Comparison of ENCODE assay signal across 24 mouse cellular contexts in the genomic region with DNA sequence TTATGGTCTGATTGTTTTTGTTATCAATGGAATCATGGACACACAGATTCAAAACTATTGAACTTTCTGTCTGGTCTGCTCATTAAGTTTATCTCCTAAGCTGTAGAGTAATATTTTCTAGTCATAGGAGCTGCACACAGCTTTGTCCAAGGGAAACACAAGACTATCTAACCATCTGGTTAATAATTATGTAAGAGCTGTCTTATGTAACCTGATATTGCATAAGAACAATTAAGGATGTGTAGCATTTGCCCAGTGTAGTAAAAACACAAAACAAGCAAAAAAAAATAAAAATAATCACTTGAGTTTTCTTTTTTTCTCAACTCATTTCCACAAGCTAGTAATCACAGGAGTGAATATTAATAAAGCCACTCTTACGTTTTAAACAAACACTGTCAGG. TPM values are rescaled to one million over a fixed set of nuclear protein-coding genes. Genes with fewer than 3 reads are reported as not detected.
"Had no signal": no experiment of that assay in that cellular context is flagged by ENCODE, and none has a peak within 500 bp of the region (broad histone marks: within the 10 kb centered on the region; RNA-seq: fewer than 3 reads in every experiment).

No protein-coding gene starts in this region.

- H3K27ac ChIP-seq: heart, adult 2 months; heart, embryonic 13.5 days; heart, embryonic 15.5 days; hindbrain, embryonic 13.5 days; hindbrain, embryonic 15.5 days; hindbrain, postnatal 0 days; kidney, postnatal 0 days; limb, embryonic 13.5 days; limb, embryonic 15.5 days; liver, embryonic 12.5 days; liver, embryonic 14.5 days had no signal

- H3K4me3 ChIP-seq: heart, adult 2 months; heart, embryonic 13.5 days; heart, embryonic 15.5 days; hindbrain, embryonic 13.5 days; hindbrain, embryonic 15.5 days; limb, embryonic 13.5 days; limb, embryonic 15.5 days; liver, embryonic 12.5 days had no signal

- DNase-seq: gastrocnemius, postnatal 14 days; gastrocnemius, postnatal 36 days; heart, adult 11 months; heart, adult 2 months; heart, postnatal 14 days; heart, postnatal 36 days; kidney, adult 11 months; kidney, adult 8-10 months; kidney, postnatal 14 days; layer of hippocampus, postnatal 36 days; left cerebral cortex, postnatal 4 days had no signal

RNA-seq across cellular contexts. Expression of a gene that starts 20.5 kb away (rescaled TPM):
- total RNA-seq: gastrocnemius, adult 18-20 months; gastrocnemius, adult 8-10 months; gastrocnemius, postnatal 36 days; heart, adult 2 months; heart, postnatal 14 days; heart, postnatal 36 days; hematopoietic stem cell, adult 5-6 weeks had no signal
